Mouse (Mus musculus) testis, adult 2 months (tissue): Measurements from ENCODE around the gene Rho.

Source experiments
- CTCF ChIP-seq: fragments of 200-500 bp; IDR thresholded peaks from 2 replicates; pipeline ENCODE4 v1.5.1; 2012; ENCODE audit warnings: low read depth, mild to moderate bottlenecking, inconsistent platforms, low read length, moderate library complexity; ENCODE audit not compliant: control insufficient read depth, insufficient read depth, insufficient replicate concordance
- POLR2A ChIP-seq: fragments of 200-500 bp; IDR thresholded peaks from 2 replicates; pipeline ENCODE4 v1.6.1; 2012; ENCODE audit warnings: low read depth, mild to moderate bottlenecking, inconsistent platforms, low read length, moderate library complexity; ENCODE audit not compliant: control insufficient read depth

- TF ChIP-seq CTCF (no peak), POLR2A (no peak)
Observed at GRCm38 (mm10) chr6:115984580-115984979, 53.0 kb downstream of the Rho start.
